Mouse (Mus musculus): ENCODE measurements at regions not wholly inside any gene's neighbourhood (a gene's known extent, or its start where the extent isn't known, plus 50 kb on each side); places are given as distances from the start of the nearest gene placed in this dataset.

- no peak for TF ChIP-seq MAX (IDR thresholded peaks at IDR 0.05; ENCODE audit: low read depth)
- TF ChIP-seq POLR2A (IDR thresholded peaks at IDR 0.05; ENCODE audit: insufficient read length, low read depth): no peak
- no peak for TF ChIP-seq TCF3 (IDR thresholded peaks at IDR 0.05; ENCODE audit: insufficient read length, low read depth)
- no peak for TF ChIP-seq USF1 (IDR thresholded peaks at IDR 0.05; ENCODE audit: low read depth)
- no peak for TF ChIP-seq E2F4 (IDR thresholded peaks at IDR 0.05; ENCODE audit: insufficient read depth)
These were observed 136.5 kb upstream of the Foxn2 start for GRCm38 (mm10) chr17:88303991-88304390.

Data from myocyte (in vitro differentiated cells).